Mouse (Mus musculus): ENCODE measurements around the gene Gosr2. TPM values are rescaled to one million over a fixed set of nuclear protein-coding genes. Genes with fewer than 3 reads are reported as not detected.

The Gosr2 gene
- polyA plus RNA-seq, 1 experiment from 2014 or later: 76.3 TPM

GRCm38 (mm10) chr11:103658189-103658588 lies 39.5 kb downstream of the Gosr2 start:
- Histone ChIP-seq H3K9ac (replicated peaks; ENCODE audit: low read depth, low read length) (no peak overlapping the region), H3K4me3 (ENCODE audit: low read depth, low read length) (no peak overlapping the region), H3K4me2 (ENCODE audit: low read depth, low read length) (no peak overlapping the region), H3K4me1 (ENCODE audit: control insufficient read depth, insufficient read depth, low read length) (no peaks in the 10 kb centered on the region), H3K9me3 (ENCODE audit: control insufficient read depth, low read length) (no peaks in the 10 kb centered on the region), H3K27ac (ENCODE audit: low read depth, low read length) (no peak overlapping the region), H3K27me3 (ENCODE audit: control insufficient read depth, insufficient read depth, low read length) (no peaks in the 10 kb centered on the region), H3K36me3 (ENCODE audit: control insufficient read depth, insufficient read depth, low read length) (no peaks in the 10 kb centered on the region)
- ATAC-seq (ENCODE audit: low read depth): no peak
- WGBS: 75% methylated on average over 7 of the region's 7 CpGs

GRCm38 (mm10) chr11:103656520-103656919 lies 41.2 kb downstream of the Gosr2 start:
- Histone ChIP-seq H3K9me3 (ENCODE audit: control insufficient read depth, low read length) (no peaks in the 10 kb centered on the region), H3K4me1 (ENCODE audit: control insufficient read depth, insufficient read depth, low read length) (no peaks in the 10 kb centered on the region), H3K27me3 (ENCODE audit: control insufficient read depth, insufficient read depth, low read length) (peaks cover 8% of the 10 kb centered on the region), H3K36me3 (ENCODE audit: control insufficient read depth, insufficient read depth, low read length) (no peaks in the 10 kb centered on the region), H3K9ac (replicated peaks; ENCODE audit: low read depth, low read length) (no peak overlapping the region), H3K4me3 (ENCODE audit: low read depth, low read length) (no peak overlapping the region), H3K4me2 (ENCODE audit: low read depth, low read length) (no peak overlapping the region), H3K27ac (ENCODE audit: low read depth, low read length) (no peak overlapping the region)
- WGBS: 15% methylated on average over 3 of the region's 3 CpGs
- ATAC-seq (ENCODE audit: low read depth): no peak

GRCm38 (mm10) chr11:103653359-103653965 lies 44.2 kb downstream of the Gosr2 start:
- Histone ChIP-seq H3K4me2 (ENCODE audit: low read depth, low read length) (no peak overlapping the region), H3K27me3 (ENCODE audit: control insufficient read depth, insufficient read depth, low read length) (peaks cover 33% of the 10 kb centered on the region), H3K9ac (replicated peaks; ENCODE audit: low read depth, low read length) (no peak overlapping the region), H3K36me3 (ENCODE audit: control insufficient read depth, insufficient read depth, low read length) (no peaks in the 10 kb centered on the region), H3K4me3 (ENCODE audit: low read depth, low read length) (no peak overlapping the region), H3K4me1 (ENCODE audit: control insufficient read depth, insufficient read depth, low read length) (peaks cover 6% of the 10 kb centered on the region; the same call in 1 of the 2 replicates), H3K27ac (ENCODE audit: low read depth, low read length) (no peak overlapping the region), H3K9me3 (ENCODE audit: control insufficient read depth, low read length) (no peaks in the 10 kb centered on the region)
- WGBS: 77% methylated on average over 10 of the region's 10 CpGs
- ATAC-seq (ENCODE audit: low read depth): no peak

GRCm38 (mm10) chr11:103651426-103651825 lies 46.3 kb downstream of the Gosr2 start:
- no peak overlapping the region for H3K4me2 ChIP-seq (ENCODE audit: low read depth, low read length)
- H3K4me3 ChIP-seq (ENCODE audit: low read depth, low read length): no peak overlapping the region
- ATAC-seq (ENCODE audit: low read depth): no peak
- WGBS: 81% methylated on average over 6 of the region's 6 CpGs
- no peak overlapping the region for H3K9ac ChIP-seq (replicated peaks; ENCODE audit: low read depth, low read length)
- H3K27ac ChIP-seq (ENCODE audit: low read depth, low read length): no peak overlapping the region
- no peaks in the 10 kb centered on the region for H3K36me3 ChIP-seq (ENCODE audit: control insufficient read depth, insufficient read depth, low read length)
- H3K9me3 ChIP-seq (ENCODE audit: control insufficient read depth, low read length): no peaks in the 10 kb centered on the region
- H3K4me1 ChIP-seq (ENCODE audit: control insufficient read depth, insufficient read depth, low read length): peaks cover 6% of the 10 kb centered on the region; the same call in 1 of the 2 replicates
- H3K27me3 ChIP-seq (ENCODE audit: control insufficient read depth, insufficient read depth, low read length): peaks cover 49% of the 10 kb centered on the region

- ATAC-seq (ENCODE audit: low read depth): no peak
- Histone ChIP-seq H3K9me3 (ENCODE audit: control insufficient read depth, low read length) (no peaks in the 10 kb centered on the region), H3K27me3 (ENCODE audit: control insufficient read depth, insufficient read depth, low read length) (peaks cover 49% of the 10 kb centered on the region), H3K4me2 (ENCODE audit: low read depth, low read length) (peak overlapping the region; percentile 58), H3K36me3 (ENCODE audit: control insufficient read depth, insufficient read depth, low read length) (no peaks in the 10 kb centered on the region), H3K27ac (ENCODE audit: low read depth, low read length) (no peak overlapping the region), H3K4me3 (ENCODE audit: low read depth, low read length) (peak overlapping the region; percentile 36), H3K9ac (replicated peaks; ENCODE audit: low read depth, low read length) (0 out of 2 replicates have a peak overlapping the region, but pooled peaks have one; percentile 22), H3K4me1 (ENCODE audit: control insufficient read depth, insufficient read depth, low read length) (peaks cover 6% of the 10 kb centered on the region; the same call in 1 of the 2 replicates)
- under 1% methylated on average over 37 of the region's 37 CpGs for WGBS
Observed at GRCm38 (mm10) chr11:103649983-103650493, 47.7 kb downstream of the Gosr2 start.

GRCm38 (mm10) chr11:103649301-103649982 lies 48.3 kb downstream of the Gosr2 start, which contains the start of gene Rprml:
TSS of gene Rprml (plus strand) at chr11:103649570.
- H3K4me2 ChIP-seq (ENCODE audit: low read depth, low read length): peak within 1 kb of the TSS; percentile 58
- WGBS: 1% methylated on average over 61 of the region's 71 CpGs
- H3K9ac ChIP-seq (replicated peaks; ENCODE audit: low read depth, low read length): 0 out of 2 replicates have a peak within 1 kb of the TSS, but pooled peaks have one; percentile 22
- peak within 1 kb of the TSS; percentile 36 for H3K4me3 ChIP-seq (ENCODE audit: low read depth, low read length)
- H3K27ac ChIP-seq (ENCODE audit: low read depth, low read length): no peak within 1 kb of the TSS
- peaks cover 6% of the 10 kb centered on the region; the same call in 1 of the 2 replicates for H3K4me1 ChIP-seq (ENCODE audit: control insufficient read depth, insufficient read depth, low read length)
- peaks cover 49% of the 10 kb centered on the region for H3K27me3 ChIP-seq (ENCODE audit: control insufficient read depth, insufficient read depth, low read length)
- no peaks in the 10 kb centered on the region for H3K9me3 ChIP-seq (ENCODE audit: control insufficient read depth, low read length)
- H3K36me3 ChIP-seq (ENCODE audit: control insufficient read depth, insufficient read depth, low read length): no peaks in the 10 kb centered on the region
- ATAC-seq (ENCODE audit: low read depth): no peak

- WGBS: 26% methylated on average over 7 of the region's 7 CpGs
- Histone ChIP-seq H3K4me3 (ENCODE audit: low read depth, low read length) (no peak overlapping the region), H3K9me3 (ENCODE audit: control insufficient read depth, low read length) (no peaks in the 10 kb centered on the region), H3K27ac (ENCODE audit: low read depth, low read length) (no peak overlapping the region), H3K9ac (replicated peaks; ENCODE audit: low read depth, low read length) (no peak overlapping the region), H3K4me2 (ENCODE audit: low read depth, low read length) (no peak overlapping the region), H3K36me3 (ENCODE audit: control insufficient read depth, insufficient read depth, low read length) (no peaks in the 10 kb centered on the region), H3K27me3 (ENCODE audit: control insufficient read depth, insufficient read depth, low read length) (peaks cover 49% of the 10 kb centered on the region), H3K4me1 (ENCODE audit: control insufficient read depth, insufficient read depth, low read length) (peaks cover 6% of the 10 kb centered on the region; the same call in 1 of the 2 replicates)
- no peak for ATAC-seq (ENCODE audit: low read depth)
Observed at GRCm38 (mm10) chr11:103648656-103649055, 49.0 kb downstream of the Gosr2 start.

GRCm38 (mm10) chr11:103647921-103648620 lies 49.6 kb downstream of the Gosr2 start:
- Histone ChIP-seq H3K4me3 (ENCODE audit: low read depth, low read length) (no peak overlapping the region), H3K27me3 (ENCODE audit: control insufficient read depth, insufficient read depth, low read length) (peaks cover 49% of the 10 kb centered on the region), H3K36me3 (ENCODE audit: control insufficient read depth, insufficient read depth, low read length) (no peaks in the 10 kb centered on the region), H3K4me1 (ENCODE audit: control insufficient read depth, insufficient read depth, low read length) (peaks cover 6% of the 10 kb centered on the region; the same call in 1 of the 2 replicates), H3K9ac (replicated peaks; ENCODE audit: low read depth, low read length) (no peak overlapping the region), H3K27ac (ENCODE audit: low read depth, low read length) (no peak overlapping the region), H3K4me2 (ENCODE audit: low read depth, low read length) (no peak overlapping the region), H3K9me3 (ENCODE audit: control insufficient read depth, low read length) (no peaks in the 10 kb centered on the region)
- 9% methylated on average over 11 of the region's 11 CpGs for WGBS
- no peak for ATAC-seq (ENCODE audit: low read depth)

Data from neural tube, embryonic 14.5 days (tissue).